Mouse (Mus musculus) inflammation-experienced regulatory T-cells, adult 6 months (primary cell): ENCODE measurements around the gene Teddm3. TPM values are rescaled to one million over a fixed set of nuclear protein-coding genes. Genes with fewer than 3 reads are reported as not detected.
"Not testable (repeated sequence)": the region's sequence is repeated elsewhere in the genome, so short reads cannot be mapped to it uniquely, and the experiment has no call there.

Experiments used
- ATAC-seq: one replicate; pipeline ENCODE4 v1.8.0; 2017
- polyA plus RNA-seq, 3 experiments: library from polyadenylated mRNA; unstranded; fragments of 100-300 nt; shearing (Covaris generic); gene quantifications; one replicate each; pipeline ENCODE4 v1.2.1; 2017

The Teddm3 gene
- polyA plus RNA-seq, 3 experiments from 2014 or later, result 0.40 to 0.59 TPM; not detected in 1

DNA sequence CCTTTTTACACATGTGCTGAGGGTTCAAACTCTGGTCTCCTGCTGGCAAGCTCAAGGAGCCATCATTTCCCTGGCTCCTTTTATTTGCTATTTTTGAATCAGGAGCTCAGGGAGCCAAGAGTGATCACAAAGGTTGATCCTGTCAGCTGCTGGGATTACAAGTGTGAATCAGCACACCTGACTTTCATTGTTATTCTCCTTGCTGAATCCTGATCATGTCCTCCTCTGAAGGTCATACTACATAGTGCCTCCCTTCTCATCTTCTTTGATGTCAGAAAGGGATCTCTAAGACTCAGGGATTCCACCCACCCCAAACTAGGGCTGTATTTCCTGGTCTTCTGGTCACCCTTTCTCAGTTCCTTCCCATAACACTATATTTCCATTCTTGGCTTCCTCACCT, 3.9 kb downstream of the Teddm3 start:
- no peak for ATAC-seq

- ATAC-seq, result not testable (repeated sequence)
Observed at GRCm38 (mm10) chr16:21148451-21148850, 5.3 kb downstream of the Teddm3 start.

DNA sequence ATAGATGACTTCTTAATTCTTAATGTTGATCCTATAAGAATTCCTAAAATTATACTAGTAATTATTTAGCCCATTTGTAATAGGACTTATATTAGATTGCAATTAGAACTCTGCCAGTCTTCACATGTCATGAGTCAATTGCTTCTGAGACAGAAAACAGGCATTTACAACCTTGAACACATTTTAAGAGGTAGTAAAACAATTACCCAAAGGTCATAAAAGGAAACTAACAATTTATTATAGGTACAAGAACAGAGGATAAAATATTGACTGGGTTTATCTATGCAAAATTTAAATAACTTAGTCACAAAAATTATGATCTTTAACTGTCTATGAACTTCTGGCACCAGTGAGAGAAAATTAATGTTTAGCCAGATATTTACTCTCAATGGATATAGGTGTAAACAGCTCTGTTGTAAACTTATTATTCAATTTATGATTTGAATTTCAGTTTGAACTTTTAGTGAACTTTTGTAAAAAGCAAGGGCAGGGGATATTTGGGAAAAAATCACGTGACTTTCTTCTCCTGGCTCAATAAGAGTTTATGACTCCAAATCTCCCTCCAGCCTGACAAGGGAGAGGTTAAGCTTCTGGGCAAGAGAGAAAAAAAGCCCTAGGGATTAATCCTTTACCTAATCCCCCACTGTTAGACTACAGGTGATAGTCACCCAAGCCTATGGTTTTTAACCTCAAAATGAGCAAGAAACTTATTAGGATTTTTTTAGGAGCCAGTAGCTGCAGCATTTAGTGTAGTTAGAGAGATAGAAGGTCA, 17.3 kb downstream of the Teddm3 start:
- no peak for ATAC-seq

- ATAC-seq, result not testable (repeated sequence)
Observed at GRCm38 (mm10) chr16:21127666-21128065, 26.1 kb downstream of the Teddm3 start.

DNA sequence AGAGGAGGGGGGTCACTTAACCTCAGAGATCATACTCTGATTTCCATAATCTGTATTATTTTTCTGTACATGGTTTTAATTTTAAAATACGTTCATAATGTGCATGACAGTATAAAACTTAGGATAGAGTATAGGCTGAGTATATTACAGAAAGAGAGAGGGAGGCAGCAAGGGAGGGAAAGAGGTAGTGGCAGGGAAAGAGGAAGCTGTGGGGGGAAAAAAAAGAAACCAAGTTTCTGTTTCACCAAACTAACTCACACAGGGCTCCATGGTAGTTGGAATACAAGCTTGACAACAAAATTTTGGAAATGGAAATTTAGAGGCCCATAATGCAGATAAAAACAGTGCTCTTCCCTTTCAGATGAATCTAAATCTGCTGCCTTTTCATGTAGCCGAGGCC, 31.0 kb downstream of the Teddm3 start:
- ATAC-seq, result not testable (repeated sequence)

GRCm38 (mm10) chr16:21116078-21116477, 37.7 kb downstream of the Teddm3 start:
- no peak for ATAC-seq

- no peak for ATAC-seq
Observed at GRCm38 (mm10) chr16:21109473-21109872, 44.3 kb downstream of the Teddm3 start.

Other genes starting within 250 kb of the Teddm3 start
- not detected for gene Ephb3, start 50.8 kb upstream of the Teddm3 start, polyA plus RNA-seq